Mouse (Mus musculus) monocyte, adult 2 months (primary cell): ENCODE measurements around the gene Rnf123.
"Not testable (repeated sequence)": the region's sequence is repeated elsewhere in the genome, so short reads cannot be mapped to it uniquely, and the experiment has no call there.

Experiments used
- DNase-seq, 2 experiments: peaks; one replicate each; pipeline ENCODE4 v3.0.0; 2022; ENCODE audit warnings: low spot score in 2 of 2, low read depth in 1 of 2

Rnf123 gene

GRCm38 (mm10) chr9:108044751-108045492 lies 38.2 kb downstream of the Rnf123 start:
- DNase-seq: no peak

GRCm38 (mm10) chr9:108035331-108036156 lies 47.6 kb downstream of the Rnf123 start:
- no peak for DNase-seq

GRCm38 (mm10) chr9:108032126-108032525 lies 51.0 kb downstream of the Rnf123 start:
- DNase-seq: no peak

- DNase-seq: no peak
These were observed 55.3 kb downstream of the Rnf123 start for GRCm38 (mm10) chr9:108027867-108028266.

GRCm38 (mm10) chr9:108026584-108026983 lies 56.6 kb downstream of the Rnf123 start:
- no peak for DNase-seq

GRCm38 (mm10) chr9:108023216-108023615 lies 59.9 kb downstream of the Rnf123 start:
- no peak for DNase-seq

- DNase-seq: no peak
These were observed 62.4 kb downstream of the Rnf123 start for GRCm38 (mm10) chr9:108020741-108021140.

GRCm38 (mm10) chr9:108017127-108017526 lies 66.0 kb downstream of the Rnf123 start:
- no peak for DNase-seq

DNA sequence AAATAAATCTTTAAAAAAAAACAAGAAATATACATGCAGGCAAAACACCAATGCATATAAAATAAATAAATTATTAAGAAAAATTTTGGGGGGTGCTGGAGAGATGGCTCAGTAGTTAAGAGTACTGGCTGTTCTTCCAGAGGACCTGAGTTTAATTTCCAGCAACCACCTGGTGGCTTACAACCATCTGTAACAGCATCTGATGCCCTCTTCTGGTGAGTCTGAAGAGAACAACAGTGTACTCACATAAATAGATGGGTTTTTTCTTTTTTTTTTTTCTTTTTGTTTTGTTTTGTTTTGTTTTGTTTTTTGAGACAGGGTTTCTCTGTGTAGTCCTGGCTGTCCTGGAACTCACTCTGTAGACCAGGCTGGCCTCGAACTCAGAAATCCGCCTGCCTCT lies 69.6 kb downstream of the Rnf123 start:
- not testable (repeated sequence) for DNase-seq

GRCm38 (mm10) chr9:108010385-108010784 lies 72.8 kb downstream of the Rnf123 start:
- no peak for DNase-seq

DNA sequence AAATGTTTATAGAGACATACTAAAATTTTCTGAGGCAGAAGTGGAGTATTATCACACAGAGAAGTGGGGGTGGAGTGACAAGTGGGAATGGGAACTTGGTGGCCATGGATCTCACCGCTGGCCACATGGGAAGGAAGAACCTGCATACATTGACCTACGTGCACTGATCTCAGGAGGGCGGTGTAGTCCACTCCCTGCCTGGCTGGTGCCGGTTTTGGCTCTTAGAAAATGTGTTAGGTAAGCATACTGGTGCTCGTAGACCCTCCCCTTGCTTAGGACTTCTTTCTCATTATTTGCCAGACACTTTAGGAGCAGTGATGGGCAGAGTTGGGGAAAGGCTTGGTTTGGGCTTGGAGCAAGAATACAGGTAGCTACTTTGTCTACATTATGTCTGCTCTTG lies 75.1 kb downstream of the Rnf123 start:
- DNase-seq: no peak

DNA sequence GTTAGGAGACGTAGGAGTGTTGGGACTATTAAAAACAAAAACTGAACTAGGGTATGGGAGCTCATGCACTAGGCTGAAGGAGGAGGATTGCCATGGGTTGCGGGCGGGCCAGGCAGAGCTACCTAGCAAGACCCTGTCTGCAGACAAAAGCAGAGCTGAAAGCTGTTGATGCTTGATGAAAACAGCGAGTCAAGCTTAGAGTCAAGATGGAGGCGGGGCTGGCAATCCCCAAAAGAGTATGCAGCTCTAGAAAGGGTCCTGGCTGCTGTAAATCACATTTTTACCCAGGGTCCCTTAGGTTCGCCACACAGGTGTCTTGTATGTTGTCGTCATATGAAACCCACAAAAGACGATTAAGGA lies 79.6 kb downstream of the Rnf123 start:
- DNase-seq: no peak

GRCm38 (mm10) chr9:108002778-108003530 lies 80.2 kb downstream of the Rnf123 start:
- DNase-seq: no peak

GRCm38 (mm10) chr9:108001922-108002770 lies 81.0 kb downstream of the Rnf123 start, which contains the start of gene Ip6k1:
Gene Ip6k1, plus strand, starts transcription at chr9:108002501.
- DNase-seq: peak; percentile 98
